Mouse (Mus musculus) left cerebral cortex, adult 18-20 months (tissue): ENCODE measurements around the gene Nr5a2. TPM values are rescaled to one million over a fixed set of nuclear protein-coding genes. Genes with fewer than 3 reads are reported as not detected.

Experiments
- DNase-seq, 2 experiments: peaks; one replicate each; pipeline ENCODE4 v3.0.0; 2021 to 2022; ENCODE audit warnings: low spot score in 2 of 2, mixed read lengths in 1 of 2
- total RNA-seq, 2 experiments: library from RNA; stranded (reverse); gene quantifications; 2 replicates each; pipeline ENCODE4 v1.2.3; 2021

The Nr5a2 gene
- total RNA-seq, 2 experiments from 2014 or later: 0.12 TPM; not detected in 1

GRCm38 (mm10) chr1:136910741-136911593 is 49.3 kb downstream of the Nr5a2 start:
- no peak for DNase-seq

GRCm38 (mm10) chr1:136910144-136910543 is 50.1 kb downstream of the Nr5a2 start:
- DNase-seq: no peak

- DNase-seq: no peak
Measured at GRCm38 (mm10) chr1:136909494-136910037, 50.7 kb downstream of the Nr5a2 start.

GRCm38 (mm10) chr1:136898130-136898529 is 62.1 kb downstream of the Nr5a2 start:
- DNase-seq: no peak

GRCm38 (mm10) chr1:136896351-136896750 is 63.9 kb downstream of the Nr5a2 start:
- DNase-seq: no peak

GRCm38 (mm10) chr1:136895877-136896276 is 64.4 kb downstream of the Nr5a2 start:
- DNase-seq: no peak

GRCm38 (mm10) chr1:136894753-136895152 is 65.5 kb downstream of the Nr5a2 start:
- DNase-seq: no peak

- DNase-seq: no peak
Measured at GRCm38 (mm10) chr1:136893162-136893561, 67.1 kb downstream of the Nr5a2 start.

- no peak for DNase-seq
Measured at GRCm38 (mm10) chr1:136890439-136890838, 69.8 kb downstream of the Nr5a2 start.

- DNase-seq: no peak
Measured at GRCm38 (mm10) chr1:136888704-136889103, 71.5 kb downstream of the Nr5a2 start.

GRCm38 (mm10) chr1:136886678-136887077 is 73.6 kb downstream of the Nr5a2 start:
- no peak for DNase-seq

- DNase-seq: no peak
Measured at GRCm38 (mm10) chr1:136883458-136884174, 76.6 kb downstream of the Nr5a2 start.

GRCm38 (mm10) chr1:136880260-136880659 is 80.0 kb downstream of the Nr5a2 start:
- no peak for DNase-seq

- DNase-seq: no peak
Measured at GRCm38 (mm10) chr1:136875006-136875405, 85.2 kb downstream of the Nr5a2 start.

- DNase-seq: no peak
Measured at GRCm38 (mm10) chr1:136868955-136869354, 91.3 kb downstream of the Nr5a2 start.

GRCm38 (mm10) chr1:136868285-136868684 is 92.0 kb downstream of the Nr5a2 start:
- DNase-seq: no peak

- DNase-seq: no peak
Measured at GRCm38 (mm10) chr1:136866481-136867092, 93.7 kb downstream of the Nr5a2 start.

GRCm38 (mm10) chr1:136863209-136863608 is 97.0 kb downstream of the Nr5a2 start:
- no peak for DNase-seq

GRCm38 (mm10) chr1:136859454-136859853 is 100.8 kb downstream of the Nr5a2 start:
- DNase-seq: no peak

GRCm38 (mm10) chr1:136858724-136859123 is 101.5 kb downstream of the Nr5a2 start:
- DNase-seq: no peak

- DNase-seq: no peak
Measured at GRCm38 (mm10) chr1:136856104-136856503, 104.1 kb downstream of the Nr5a2 start.

GRCm38 (mm10) chr1:136848791-136849190 is 111.5 kb downstream of the Nr5a2 start:
- DNase-seq: no peak
